Mouse (Mus musculus) cerebellum, adult 11 months (tissue): ENCODE results near the gene Zfp365.

Source experiments
- DNase-seq: peaks from one replicate; pipeline ENCODE4 v3.0.0; 2022

The Zfp365 gene

DNA sequence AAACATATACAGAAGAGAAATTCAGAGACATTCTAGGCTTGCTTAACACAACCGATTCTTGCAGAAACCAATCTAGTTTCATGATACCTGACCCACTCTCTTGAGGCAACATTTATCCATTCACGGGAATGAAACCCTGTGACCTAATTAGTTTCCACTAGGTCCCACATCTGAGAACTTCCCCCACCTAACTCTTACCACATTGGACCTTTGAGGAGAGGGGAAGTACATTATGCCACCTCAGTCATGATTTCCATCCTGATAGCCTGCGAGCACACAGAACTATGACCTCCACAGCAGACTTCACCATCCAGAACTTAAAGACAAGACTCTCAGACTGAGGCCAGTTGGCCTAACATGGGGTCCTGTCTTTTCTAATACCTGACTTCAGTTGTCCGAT is 71.7 kb downstream of the Zfp365 start:
- no peak for DNase-seq

GRCm38 (mm10) chr10:67839156-67839555 is 73.3 kb downstream of the Zfp365 start:
- no peak for DNase-seq

DNA sequence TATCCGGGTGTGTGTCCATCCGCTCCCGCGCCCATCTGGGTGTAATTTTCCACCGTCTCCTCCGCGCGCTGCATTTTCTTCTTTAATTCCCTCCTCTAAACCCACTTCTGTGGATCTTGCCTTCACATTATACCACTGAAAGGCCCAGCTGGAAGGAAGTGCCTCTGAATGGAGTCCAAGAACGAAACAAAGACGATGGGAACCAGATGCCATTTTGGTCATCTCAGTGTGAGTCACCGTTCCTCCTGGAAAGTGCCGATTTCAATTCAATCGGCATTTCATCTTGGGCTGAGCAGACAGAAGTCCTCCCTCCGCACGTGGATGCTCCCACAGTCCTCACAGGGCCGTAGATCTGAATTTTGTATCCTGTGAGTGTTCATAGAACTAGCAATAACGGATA is 76.0 kb downstream of the Zfp365 start:
- DNase-seq, result no peak
